Mouse (Mus musculus): ENCODE results near the gene Cul5.

The Cul5 gene

DNA sequence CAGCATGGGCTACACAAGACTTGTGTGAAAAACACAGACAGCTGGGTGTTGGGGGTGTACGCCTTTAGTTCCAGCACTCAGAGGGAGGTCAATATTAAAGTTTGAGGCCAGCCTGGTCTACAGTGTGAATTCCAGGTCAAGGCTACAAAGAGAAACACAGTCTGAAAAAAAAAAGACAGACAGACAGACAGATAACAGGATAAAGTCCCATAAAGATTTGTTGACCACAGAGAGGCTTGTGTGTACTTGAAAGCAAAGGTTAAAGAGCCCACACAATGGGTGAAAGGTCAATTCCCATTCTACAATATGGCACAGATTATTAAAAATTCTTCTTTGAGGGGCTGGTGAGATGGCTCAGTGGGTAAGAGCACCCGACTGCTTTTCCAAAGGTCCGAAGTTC is 62.6 kb downstream of the Cul5 start:
- no peak for DNase-seq (ENCODE audit: low spot score)

DNA sequence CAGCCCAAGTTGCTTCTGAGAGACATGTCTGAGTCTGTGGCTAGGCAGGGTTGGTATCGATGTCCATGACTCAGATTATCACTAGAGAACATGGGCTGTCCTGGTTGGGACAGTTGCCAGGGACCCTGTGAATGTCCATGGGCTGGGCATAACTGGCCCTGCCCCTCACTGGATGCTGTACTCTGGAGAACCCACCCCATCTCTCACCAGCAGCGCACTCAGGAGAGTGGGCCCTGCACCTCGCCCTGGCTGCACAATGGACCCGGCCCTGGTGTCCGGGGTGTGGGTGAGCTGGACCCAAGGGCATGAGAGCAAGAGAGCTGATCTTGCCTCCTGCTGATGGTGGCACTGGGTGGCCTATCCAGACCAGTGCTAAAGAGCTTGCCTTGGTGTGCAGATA is 64.9 kb downstream of the Cul5 start:
- DNase-seq (ENCODE audit: low spot score), result no peak

DNA sequence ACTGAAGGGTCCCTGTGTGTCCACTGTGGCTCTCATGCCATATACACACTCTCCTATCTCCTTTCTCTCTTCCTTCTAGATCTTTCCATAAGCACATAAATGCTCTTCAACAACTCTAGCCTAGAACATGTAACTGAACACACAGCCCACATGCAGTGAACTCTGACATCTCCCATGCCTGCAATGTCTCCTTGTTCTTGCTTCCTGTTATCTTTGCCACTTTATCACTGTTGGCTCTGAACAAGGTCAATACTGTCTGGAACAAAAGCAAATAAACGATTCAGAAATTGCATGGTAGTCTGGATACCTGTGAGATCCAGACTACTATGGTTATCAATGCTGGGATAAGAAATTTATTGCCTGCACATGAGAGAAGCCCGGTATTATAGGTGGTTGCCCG is 66.0 kb downstream of the Cul5 start:
- no peak for DNase-seq (ENCODE audit: low spot score)

DNA sequence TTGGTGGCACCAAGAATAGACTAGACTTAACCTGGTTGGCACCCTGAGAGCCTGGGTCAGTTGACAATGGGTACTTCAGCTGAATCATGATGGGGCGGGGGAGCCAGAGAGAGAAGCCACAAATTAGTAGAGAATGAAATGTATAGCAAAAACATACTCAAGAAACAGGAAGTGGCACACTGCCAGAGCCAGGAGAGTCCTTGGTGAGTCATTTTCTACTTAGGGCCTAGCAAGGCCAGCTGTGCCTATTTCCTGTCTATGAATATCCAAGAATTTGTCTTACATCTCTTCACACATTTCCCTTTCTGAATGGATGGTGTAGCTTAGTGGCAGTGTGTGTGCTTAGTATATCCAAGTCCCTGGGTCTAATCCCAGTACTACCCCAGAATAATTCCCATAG is 66.4 kb downstream of the Cul5 start:
- DNase-seq (ENCODE audit: low spot score), result peak; percentile 11

DNA sequence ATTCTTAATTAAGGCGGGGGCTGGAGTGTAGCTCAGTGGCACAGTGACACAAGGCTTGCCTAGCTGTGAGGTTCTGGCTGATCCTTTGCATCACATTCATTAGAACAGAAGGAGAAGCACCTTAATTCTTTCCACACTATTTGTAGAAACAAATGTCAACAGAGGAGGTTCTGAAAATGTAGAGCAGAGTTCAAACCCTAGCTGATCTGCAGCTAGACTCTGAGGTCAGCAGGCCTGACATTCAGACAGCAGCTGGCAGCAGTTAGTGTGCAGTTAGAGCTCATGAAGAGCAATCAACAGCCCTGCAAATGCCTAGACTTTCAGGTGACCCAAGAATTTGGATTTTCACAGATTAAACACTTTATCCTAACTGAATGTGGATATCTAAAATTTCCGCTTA is 68.3 kb downstream of the Cul5 start:
- DNase-seq (ENCODE audit: low spot score), result no peak

DNA sequence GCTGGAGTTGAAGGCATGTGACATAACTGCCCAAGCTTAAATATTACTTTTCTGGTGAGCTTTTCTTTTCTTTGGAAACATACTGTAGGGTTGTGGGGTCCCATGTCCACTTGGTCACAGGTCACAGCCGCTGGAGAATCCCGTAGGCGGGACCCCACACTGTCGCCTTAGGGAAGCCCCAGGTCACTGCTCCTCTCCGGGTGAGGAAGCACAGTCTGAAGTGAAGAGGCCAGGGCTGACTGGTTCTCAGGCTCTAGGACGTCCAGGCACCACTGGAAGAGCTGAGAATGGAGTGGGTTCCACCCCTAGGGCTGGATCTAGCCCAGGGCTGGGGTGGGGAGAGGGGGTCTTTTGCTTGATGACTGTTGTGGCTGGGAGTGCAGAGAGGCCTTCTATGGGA is 71.2 kb downstream of the Cul5 start:
- DNase-seq (ENCODE audit: low spot score), result no peak

DNA sequence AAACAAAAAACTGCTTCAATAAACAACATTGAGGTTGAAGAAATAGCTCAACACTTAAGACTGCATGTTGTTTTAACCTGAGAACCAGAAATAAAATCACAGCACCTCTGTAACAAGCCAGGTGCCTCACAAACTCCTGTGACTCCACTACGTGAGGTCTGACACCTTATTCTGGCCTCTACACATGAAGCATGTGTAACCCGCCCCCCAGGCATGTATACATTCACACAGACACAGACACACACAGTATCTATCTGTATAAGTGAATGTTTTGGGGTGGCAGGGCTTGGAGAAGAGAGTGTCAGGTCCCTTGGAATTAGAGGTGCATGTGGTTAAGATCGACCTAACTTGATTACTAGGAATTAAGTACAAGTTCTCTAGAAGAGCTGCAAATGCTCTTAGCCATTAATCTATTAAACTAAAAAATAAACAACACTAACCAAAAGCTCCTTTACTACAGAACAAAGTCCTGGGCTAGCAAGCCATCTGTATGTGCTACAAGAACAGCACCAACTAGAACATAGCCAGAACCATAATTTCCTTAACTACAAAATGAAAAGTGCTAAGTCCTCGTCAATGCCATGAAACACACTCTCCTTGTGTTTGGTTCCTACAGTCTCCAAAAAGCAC is 72.7 kb downstream of the Cul5 start:
- no peak for DNase-seq (ENCODE audit: low spot score)

DNA sequence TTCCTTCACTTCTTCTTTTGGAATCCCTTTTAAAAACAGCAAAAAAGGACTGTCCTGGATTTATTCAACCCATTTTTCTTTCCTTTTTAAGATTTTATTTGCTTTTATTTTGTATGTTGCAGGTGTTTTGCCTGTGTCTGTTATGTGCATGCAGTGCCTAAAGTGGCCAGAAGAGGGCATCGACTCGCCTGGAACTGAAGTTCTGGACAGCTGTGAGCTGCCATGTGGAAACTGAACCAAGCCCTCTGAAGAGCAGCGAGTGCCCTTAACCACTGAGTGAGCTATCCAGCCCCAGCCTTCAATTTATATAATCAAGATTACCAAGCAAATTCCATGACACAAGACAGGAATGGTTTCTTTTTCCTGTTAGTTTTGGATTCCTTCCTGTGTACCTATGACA is 75.0 kb downstream of the Cul5 start:
- peak; percentile 65 for DNase-seq (ENCODE audit: low spot score)

DNA sequence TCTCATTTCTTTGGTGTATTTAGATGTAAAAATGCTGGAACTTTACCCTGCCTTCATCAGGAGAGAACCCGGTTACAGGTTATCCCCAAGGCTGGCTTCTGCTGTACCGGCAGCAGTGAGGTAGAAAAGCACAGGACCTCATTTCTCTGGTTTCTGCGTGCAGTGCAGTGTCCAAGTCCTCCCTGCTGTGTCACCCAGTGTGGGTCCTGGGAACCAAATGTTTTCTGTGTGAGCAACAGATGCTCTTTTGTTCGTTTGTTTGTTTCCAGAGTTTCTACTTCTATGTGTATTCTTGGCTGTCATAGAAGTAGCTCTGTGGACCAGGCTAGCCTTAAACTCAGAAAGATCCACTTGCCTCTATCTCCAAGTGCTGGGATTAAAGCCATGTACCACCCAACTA is 87.9 kb downstream of the Cul5 start:
- no peak for DNase-seq (ENCODE audit: low spot score)

DNA sequence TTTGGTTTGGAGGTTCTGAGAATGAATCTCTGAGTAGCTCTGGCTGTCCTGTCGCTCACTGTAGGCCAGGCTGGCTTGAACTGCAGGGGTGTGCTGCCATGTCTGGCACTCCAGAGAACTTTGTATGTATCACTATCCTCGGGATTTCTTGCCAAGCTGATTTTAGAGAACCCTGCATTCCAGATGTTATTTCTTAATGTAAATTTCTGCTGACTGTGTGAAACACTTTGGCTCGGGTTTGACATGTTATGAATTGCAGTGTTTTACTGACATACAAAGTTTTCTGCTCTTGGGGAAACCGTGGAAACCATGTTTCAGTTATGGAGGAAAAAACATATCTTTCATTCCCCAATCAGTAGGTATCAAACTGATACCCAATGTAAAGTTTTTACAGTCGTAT is 94.1 kb downstream of the Cul5 start:
- no peak for DNase-seq (ENCODE audit: low spot score)

DNA sequence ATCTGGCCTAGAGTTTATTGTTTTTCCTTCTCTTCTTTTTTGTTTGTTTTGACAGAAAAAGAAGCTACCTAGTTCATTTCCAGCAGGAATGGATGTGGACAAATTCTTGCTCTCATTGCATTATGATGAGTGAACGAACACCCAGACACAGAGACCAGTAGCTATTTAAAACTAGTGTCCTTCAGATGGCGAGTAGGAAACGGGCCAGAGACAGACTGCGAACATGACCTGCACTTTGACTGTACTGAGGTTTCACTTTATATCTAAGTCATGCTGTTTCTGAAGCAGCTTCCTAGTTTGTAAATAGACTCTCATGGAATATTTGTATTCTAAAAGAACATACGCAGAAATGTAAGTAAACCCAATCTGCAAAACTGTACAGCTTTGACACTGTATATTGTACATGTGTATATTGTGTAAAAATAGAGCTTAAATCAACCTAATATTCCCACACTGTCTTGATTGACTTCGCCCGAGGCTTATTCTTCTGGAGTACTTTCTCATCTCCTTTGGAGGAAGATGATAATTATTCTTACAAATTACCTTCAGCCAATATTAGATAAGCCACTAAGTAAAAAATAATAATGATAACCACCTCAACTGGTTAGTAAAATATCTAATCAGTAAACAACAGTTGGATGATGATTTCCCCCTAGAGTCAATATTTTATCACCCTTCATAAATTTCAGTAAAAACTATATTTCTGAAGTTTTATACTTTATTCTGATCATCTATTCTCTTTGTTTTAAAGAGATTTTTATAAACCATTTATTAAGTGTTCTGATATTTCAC is 97.1 kb downstream of the Cul5 start:
- DNase-seq (ENCODE audit: low spot score), result no peak

DNA sequence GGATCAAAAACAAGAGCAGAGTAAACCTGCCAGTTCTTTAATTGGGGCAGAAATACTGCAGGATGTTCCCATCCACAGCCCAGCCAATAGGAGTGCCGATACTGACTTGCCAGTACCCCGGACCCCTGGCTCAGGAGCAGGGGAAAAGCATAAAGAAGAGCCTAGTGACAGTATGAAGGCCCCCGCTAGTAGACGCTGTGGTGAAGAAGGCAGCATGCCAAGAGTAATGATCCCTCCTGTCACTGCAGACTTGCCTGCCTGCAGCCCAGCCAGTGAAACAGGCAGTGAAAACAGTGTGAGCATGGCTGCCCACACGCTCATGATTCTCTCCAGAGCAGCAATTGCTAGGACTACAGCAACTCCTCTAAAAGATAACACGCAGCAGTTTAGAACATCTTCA is 99.2 kb downstream of the Cul5 start:
- no peak for DNase-seq (ENCODE audit: low spot score)
